Mouse (Mus musculus): ENCODE results near the gene Armh1. TPM values are rescaled to one million over a fixed set of nuclear protein-coding genes. Genes with fewer than 3 reads are reported as not detected.

Armh1 gene
- 0.67 and 1.00 TPM in 2 replicates for polyA plus RNA-seq (2012; rRNA removed)

DNA sequence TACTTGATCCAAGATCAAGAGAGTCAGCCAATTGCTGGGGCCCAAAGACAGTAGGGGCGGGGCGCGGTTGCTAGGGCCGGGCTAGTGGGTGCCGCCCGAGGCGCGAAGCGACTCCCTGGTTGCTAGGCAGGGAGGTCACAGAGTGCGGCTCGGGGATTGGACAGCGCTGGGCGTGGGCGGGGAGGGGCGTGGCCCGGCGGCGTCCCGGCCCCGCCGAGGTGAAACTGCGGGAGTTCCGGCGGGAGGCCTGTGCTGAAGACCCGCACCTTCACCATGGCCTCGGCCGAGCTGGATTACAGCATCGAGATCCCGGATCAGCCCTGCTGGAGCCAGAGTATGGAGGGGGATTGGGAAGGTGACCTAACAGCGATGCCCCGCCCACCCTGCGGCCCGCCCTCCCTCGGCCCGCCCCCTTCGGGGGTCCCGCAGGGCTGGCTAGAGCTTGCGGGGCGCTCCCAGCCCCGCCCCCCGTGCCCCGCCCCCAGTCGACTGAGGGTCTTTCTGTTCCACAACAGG is at the start of gene Armh1, which contains the start of gene Tmem53:
Armh1 (minus strand) TSS at position 325 of the 516 bp plus-strand sequence.
Tmem53 (plus strand) TSS at position 151 of the 516 bp plus-strand sequence.
- peak; percentile 50 to 81 for DNase-seq (ENCODE audit: extremely low spot score in 1 of 2, low spot score in 1 of 2)

DNA sequence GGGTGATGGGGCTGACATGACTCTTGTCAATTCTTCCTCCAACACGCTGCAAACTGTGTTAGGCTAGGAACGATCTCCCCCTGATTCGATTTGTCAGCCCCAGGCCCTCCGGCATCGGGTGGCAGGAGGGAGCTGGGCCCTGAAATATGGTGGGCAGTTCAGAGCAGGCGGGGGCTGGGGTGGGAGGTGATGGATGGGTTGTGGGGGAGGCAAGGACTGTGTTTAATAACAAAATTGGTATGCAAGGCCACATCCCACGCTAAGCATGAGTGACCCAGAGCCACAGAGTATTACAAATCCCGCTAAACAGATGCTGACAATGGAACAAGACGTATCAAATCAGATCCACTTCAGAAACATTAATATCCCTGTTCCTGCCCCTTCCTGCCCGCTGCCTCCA is 48.0 kb upstream of the Armh1 start:
- DNase-seq (ENCODE audit: extremely low spot score in 1 of 2, low spot score in 1 of 2) = no peak

DNA sequence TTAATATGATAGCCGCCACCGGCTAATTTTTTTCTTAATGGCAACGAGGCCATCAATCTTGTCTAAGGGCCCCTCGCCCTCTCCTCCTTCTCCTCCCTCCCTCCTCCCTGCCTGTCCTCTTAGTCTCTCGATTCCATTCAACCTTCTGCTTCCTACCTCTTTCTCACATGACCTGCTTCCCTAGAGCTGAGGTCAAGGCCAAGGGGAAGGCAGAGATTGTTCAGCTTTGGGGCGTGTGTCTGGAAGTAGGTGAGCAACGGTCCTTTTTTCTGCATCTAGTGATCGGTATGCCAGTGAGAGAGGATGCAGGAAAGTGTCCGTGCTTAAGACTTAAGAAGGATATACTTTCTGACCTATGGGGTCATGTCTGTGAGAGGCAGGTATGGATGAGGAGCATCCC is 45.9 kb upstream of the Armh1 start:
- no peak for DNase-seq (ENCODE audit: extremely low spot score in 1 of 2, low spot score in 1 of 2)

DNA sequence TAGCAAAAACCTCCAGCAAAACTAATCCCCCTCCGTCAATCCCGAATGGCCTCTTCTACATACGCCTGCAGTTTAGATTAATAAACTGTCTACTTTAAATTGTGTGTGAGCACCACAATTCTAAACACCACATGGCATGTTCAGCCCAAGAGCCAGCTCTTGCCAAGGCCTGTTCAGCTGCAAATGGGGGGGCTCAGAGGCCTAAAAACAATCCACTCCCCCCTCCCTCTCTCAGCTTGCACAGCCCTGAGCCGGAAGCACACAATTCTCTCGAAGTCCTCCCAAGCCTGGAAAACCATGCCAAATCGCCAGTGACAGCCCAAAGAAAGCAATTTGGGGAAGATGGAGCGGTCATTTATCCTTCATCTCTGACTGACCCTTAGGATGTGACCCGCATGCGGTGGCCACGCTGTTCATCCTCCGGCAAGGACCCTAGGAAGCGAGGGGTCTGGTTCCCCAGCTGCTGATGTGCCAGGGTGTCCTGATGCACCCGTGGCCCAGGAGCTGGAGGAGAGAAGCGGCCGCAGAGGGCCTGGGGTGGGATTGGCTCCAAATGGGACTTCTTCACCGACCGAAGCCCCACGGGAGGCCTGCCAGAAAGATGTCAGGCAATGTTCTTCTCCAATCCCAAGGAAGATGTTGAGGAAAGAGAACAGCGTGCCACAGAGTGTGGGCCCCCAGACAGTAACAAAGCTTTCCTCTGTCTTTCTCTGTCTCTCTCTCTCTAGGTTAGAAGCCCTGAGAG is 45.1 kb upstream of the Armh1 start:
- no peak for DNase-seq (ENCODE audit: extremely low spot score in 1 of 2, low spot score in 1 of 2)

DNA sequence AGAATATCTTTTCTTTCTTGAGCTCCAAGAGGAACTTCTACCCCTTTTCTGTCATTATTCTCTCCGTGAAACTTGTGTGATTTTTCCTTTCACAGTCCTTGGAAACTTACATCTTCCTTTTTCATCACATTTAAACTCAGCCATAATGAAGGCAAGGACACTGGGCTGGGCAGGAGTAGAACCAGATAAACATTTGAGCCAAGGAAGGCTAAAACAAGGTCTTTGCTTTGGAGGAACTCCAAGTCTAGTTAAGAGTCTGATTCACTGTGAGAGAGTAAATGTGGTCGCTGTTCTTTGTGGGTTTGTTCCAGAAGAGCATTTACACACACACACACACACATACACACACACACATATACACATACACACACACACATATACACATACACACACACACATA is 39.8 kb upstream of the Armh1 start:
- no peak for DNase-seq (ENCODE audit: extremely low spot score in 1 of 2, low spot score in 1 of 2)

DNA sequence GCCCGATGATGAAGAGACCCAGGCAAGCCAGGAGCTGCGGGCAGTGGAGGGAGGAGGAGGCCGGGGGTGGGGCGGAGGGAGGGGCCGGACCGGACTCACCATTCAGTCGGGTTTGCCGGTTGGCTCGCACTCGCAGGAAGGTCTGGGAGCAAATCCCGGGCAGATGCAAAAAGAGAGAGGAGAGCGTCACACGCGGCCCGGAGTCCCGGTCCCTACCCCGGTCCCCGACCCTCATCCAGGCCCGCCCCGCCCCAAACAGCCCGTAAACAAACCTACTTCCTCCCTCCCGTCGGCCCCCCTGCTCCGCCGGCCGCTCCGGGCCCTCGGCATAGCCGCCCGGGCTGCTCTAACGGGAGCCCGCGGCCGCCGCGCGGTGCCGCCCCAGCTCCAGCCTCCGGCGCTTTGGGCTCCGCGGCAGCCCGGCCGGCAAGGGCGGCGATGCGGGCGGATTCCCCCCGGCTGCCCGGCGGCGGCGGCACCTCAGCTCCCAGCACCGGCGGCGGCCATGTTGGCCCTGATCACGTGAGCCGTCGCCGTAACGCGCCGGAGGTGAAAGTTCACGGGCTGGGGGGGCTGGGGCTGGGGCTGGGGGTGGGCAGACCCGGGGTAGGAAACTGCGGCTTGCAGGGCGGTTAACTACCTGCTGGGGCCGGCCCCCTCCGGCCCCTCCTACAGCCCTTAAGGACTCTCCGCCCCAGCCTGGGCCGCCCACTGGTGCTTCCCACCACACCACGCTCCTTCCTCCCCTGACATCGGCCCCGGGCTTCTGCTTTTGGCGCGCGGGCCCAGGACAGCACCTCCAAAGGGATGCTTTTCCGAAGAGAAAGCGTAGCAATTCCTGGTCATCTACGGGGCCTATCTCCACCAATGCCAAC is 37.2 kb upstream of the Armh1 start:
- peak in 1 of 2 experiments; percentile 71 for DNase-seq (ENCODE audit: extremely low spot score in 1 of 2, low spot score in 1 of 2)

DNA sequence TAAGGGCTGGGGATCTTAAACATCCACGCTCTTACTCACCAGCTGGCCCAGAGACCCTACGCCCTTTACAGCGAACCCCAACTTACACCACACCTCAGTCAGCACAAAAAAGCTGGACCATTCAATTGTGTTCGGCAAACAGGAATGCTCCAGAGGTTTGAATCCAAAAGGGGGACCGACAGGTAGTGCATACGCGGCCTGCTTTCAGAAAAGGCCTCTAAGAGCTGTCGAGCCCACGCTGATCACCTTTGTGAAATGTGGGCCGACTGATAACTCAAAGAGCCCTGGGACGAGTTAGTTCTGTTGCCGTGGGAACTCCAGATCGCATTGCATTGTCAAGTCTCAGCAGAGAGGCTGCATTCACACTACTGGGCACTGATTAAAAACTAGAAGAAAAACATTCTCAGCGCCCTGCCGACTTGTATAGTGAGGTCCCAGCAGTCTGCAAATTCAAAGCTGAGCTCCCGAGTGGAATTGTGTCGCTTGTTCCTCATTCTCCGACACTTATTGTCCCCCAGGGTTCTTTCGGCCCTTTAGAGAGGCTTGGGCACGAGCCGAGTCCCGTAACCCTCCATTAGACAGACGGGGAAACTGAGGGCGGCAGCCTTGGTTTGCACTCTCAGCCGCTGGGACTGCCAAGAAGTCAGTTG is 36.5 kb upstream of the Armh1 start:
- DNase-seq (ENCODE audit: extremely low spot score in 1 of 2, low spot score in 1 of 2) = no peak

DNA sequence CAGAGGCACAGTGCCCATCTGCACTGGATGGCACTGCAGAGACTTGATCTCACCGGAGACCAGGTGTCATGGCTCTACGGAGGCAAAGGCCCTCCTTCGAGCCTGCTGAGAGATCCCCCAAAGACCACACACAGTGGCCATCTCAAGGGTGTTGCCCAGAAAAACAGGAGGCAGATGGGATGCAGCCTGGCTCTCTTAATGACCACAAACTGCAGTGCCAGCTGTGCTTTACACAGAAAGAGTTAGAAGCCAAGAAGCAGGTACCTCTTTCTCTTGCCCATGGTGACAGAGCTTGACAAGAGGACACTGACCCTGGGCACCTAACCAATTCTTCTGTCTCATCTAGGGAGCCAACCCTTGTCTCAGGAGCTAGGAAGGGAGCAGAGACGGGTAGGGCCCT is 32.4 kb upstream of the Armh1 start:
- no peak for DNase-seq (ENCODE audit: extremely low spot score in 1 of 2, low spot score in 1 of 2)

DNA sequence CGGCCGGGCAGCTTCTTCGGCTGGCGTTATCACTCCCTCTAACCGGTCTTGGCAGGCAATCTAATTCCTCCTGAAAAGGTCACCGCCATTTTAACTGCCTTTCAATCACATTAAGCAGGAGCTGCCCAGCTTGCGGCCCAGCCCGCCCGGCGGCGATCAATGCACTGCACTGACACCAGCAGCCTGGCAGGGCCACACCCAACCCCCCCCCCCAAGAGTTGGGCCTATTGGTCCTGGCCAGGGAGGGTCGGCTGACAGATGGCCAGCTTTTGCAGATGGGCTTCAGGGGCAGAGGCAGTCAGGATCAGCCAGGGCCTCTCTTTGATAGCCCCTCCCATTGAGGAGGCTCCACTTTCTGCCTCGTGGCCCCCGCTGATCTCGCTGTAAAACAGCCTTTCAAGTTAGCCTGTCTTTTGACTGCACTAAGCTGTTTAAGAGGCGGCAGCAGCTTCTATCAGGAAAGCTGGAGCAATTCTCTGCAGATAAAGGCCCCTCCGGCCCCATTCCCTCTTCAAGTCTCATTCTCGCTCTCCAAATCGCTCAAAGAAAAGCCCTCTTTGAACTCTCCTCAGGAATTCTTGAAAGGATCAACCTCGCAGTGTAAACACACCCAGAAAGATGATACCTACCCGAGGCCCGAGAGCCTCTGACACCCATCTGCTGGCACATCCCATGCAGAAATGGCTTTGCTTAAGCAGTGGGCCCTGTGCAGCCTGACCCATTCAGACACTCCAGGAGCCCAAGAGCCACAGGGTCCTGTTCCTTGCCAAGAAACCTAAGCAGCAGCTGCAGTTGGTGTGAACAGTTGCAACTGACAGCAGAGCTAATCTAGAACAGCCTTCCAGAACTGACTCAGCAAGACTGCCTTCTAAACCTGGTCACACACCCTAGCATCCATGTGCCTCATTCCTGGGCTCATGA is 31.6 kb upstream of the Armh1 start:
- no peak for DNase-seq (ENCODE audit: extremely low spot score in 1 of 2, low spot score in 1 of 2)

DNA sequence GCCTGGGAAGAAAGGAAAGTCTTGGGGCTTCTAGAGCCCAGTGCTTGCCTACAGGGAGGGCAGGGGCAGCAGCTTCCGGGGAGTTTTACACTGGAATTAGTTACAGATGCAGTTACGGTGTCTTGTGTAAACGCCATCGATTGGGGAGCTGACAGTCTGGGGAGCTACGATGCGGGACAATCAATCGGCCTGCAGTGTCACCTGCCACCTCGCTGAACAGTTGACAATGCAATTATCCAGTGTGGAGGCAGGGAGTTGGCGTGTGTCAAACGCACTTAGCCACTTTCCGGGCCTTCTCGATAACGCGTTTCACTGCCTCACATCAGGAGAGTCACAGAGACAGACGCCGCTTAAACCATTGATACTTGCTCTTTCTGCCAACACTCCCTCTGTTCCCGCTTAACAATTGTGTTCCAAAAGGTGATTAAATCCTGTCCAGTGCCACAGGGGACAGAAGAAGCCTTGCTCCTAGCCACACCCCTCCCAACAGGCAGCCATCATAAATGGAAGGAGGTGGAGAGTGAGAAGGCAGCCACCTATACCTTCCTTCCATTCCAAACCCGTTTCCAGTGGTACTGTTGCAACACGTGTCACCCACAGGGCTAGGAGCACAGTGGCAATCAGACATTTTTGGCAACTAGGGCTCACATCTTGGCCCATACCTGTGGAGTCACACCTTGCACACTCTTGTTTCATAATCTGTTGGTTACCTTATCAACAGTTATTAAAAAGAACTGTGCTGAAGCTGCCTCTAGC is 29.3 kb upstream of the Armh1 start:
- no peak for DNase-seq (ENCODE audit: extremely low spot score in 1 of 2, low spot score in 1 of 2)

DNA sequence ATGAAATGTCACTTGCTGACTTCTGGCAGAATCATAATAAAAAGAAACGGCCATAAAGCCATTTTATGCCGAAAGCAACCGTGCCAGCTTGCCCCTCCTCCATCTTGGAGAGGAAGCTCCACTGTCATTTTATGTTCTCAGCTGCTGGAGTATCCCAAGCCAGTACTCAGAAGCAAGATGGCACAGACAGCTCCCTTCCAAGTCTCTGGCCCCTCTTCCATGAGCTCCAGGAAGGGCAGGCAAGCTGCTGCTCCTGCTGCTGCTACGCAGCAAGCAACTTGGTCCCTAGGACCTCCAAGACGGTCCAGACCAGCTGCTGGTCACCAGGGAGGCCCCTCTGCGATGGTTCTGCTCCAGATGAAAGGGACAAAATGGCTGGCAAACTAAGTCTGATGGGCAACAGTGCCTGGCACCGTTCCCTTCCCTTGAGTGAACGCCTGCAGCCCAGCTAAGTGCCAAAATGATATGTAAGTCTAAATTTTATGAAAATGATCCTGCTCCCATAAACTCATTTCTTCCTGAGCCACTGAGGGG is 28.5 kb upstream of the Armh1 start:
- DNase-seq (ENCODE audit: extremely low spot score in 1 of 2, low spot score in 1 of 2) = no peak

DNA sequence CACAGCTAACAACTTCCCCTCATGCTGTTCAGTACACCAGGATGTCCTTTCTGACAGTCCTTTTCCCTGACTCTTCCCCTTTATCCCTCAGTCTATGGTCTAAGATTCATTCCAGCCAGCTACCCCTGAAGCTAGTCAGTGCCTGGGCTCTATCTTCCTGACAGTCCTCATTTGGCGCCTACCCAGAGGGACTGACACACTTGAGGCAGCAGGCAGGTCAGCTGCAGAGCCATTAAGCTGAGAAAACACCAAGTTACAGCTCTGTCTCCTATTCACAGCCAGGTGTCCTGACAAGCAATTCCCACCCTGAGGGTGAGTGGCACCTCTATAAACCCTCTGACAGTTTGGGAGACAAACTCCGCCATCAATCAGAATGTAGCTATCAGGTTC is 27.3 kb upstream of the Armh1 start:
- DNase-seq (ENCODE audit: extremely low spot score in 1 of 2, low spot score in 1 of 2) = no peak

DNA sequence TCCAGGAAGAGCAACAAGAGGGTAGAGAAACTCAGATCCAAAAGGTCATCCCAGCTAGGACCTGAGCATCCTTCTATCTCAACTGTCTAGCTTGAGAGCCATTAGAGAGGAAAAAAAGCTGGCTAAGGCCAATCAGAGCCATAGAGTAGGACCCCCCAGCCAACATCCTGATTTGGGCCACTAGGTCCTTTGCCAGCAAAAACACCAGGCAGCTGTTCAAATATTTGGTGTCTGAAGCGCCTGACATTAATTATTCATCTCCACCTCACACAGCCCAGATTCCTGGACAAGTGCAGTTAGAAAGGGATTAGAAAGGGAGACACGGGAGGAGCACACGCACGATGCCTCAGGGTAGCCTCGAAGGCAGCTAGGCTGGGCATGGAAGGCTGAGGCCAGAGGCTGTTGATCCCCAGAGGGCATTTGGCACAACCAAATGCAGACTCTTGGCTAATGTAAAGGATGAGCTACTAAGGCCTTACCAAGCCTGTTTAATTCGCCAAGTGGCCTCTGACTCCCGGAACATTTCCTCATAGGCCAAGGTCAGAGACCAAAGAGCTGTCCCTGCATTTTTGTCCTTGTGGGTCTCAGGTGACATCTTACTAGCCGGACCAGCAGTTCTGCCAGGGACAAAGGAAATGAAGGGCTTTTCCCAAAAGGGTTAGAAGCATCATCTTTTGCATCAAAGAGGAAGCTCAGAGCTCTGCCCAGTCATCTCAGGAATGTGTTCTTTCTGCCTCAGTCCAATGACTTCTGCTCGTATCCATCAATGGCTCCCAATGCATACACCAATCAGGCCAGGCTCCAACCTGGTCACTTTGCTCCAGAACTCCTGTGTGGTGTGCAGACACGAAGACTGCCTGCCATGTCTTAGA is 26.7 kb upstream of the Armh1 start:
- DNase-seq (ENCODE audit: extremely low spot score in 1 of 2, low spot score in 1 of 2) = no peak

DNA sequence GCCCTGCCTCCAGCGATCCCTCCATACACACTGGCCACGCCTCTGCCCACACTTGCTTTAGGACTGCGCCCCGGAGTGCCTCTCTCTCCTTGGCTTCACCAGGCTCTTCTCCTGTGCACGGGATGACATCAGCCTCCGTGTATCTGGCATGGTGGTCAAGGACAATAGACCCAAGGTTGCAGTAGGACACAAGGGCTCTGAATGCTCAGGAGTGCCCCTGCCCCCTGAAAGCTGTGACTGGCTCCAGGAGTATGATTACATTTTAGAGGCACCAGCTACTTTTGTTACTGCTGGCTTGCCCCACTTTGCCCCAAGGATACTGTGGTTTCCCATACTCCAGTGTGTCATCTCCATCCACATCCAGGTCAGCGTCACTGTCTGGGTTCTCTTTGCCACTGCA is 25.8 kb upstream of the Armh1 start:
- DNase-seq (ENCODE audit: extremely low spot score in 1 of 2, low spot score in 1 of 2) = no peak

DNA sequence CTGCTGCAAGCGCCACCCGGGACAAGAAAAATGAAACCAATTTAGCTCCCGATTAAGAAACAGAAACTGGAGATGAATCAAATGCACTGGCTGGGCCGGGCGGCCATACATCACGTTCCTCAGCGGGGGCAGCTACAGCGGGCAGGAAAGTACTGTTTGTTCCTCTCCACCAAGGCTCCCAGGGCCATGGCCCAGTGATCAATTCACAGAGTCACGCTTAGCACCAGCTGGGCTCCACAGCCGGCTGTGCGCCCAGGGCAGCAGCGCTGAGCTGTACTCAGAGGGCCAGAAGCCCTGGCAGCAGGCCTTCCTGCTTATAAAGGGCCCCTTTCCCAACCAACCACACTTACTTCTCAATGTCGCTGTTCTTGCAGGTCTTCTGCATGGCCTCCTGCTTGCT is 25.1 kb upstream of the Armh1 start:
- no peak for DNase-seq (ENCODE audit: extremely low spot score in 1 of 2, low spot score in 1 of 2)

DNA sequence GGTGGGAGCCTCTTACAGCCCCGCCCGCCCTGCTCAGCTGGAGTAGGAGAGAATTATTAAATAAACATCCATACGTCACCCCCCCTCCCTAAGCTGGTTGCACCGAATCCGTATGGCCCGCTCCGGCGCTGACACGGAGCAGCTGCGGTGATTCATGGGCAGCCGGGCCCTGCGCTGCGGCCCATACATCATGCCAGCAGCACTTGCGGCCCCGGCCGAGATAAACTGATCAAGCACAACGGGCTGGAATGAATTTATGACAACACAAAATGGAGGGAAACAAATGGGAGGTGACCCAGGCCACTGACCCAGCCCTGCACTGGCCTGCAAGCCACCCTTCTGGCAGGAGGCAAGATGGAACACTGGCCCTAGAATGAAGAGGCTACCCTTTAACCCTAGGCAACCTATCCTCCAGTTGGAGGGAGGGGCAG is 24.4 kb upstream of the Armh1 start:
- no peak for DNase-seq (ENCODE audit: extremely low spot score in 1 of 2, low spot score in 1 of 2)

DNA sequence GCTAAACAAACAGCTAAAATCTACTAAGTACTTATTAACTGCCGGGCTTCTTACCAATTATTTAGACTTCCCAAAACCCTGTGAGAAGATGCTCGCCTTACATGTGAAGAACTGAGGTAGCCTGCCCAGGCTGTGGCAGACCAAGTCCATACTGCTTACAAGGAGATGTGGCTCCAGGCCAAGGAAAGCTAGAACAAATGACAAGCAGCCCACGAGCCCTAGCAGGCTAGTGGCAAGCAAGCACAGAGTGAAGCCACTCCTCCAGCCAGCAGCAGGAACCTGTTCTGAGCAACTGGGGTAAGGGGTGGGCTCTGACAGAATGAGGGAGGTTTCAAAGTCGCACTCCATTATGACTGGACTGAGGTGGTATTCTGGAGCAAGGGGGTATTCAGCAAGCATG is 22.8 kb upstream of the Armh1 start:
- no peak for DNase-seq (ENCODE audit: extremely low spot score in 1 of 2, low spot score in 1 of 2)

DNA sequence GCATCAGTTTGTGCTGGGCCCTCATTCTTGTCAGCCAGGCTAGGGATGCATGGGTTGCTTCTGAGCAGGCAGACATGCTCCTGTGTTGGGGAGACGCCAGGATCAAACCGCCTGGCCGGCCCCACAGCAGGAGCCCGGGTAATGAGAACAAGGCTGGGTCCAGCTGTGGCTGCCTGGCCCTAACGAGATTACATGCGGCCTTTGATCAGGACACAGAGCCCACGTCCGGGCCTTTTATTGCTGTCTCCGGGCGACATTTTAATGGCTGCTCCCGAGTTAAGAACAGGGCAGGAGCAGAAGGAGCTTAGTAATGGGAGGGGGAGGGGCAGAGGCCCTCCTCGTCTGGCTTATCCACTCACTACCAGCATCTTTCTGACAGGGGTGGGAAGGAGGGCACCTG is 20.5 kb upstream of the Armh1 start:
- DNase-seq (ENCODE audit: extremely low spot score in 1 of 2, low spot score in 1 of 2) = no peak
